Mouse (Mus musculus): Measurements from ENCODE around the gene Ctsa. TPM values are rescaled to one million over a fixed set of nuclear protein-coding genes. Genes with fewer than 3 reads are reported as not detected.

Gene Ctsa
- total and polyA plus RNA-seq, 3 experiments = 19.9 to 45.5 (median 27.0) TPM

- Histone ChIP-seq H3K9me3 (replicated peaks; ENCODE audit: low read length) (no peaks in the 10 kb centered on the region), H3K27ac (ENCODE audit: insufficient read depth, low read depth) (no peak overlapping the region), H3K4me1 (ENCODE audit: control insufficient read depth in 1 of 2, insufficient read depth in 2 of 2) (peaks cover 12 to 28% of the 10 kb centered on the region in 2 experiments), H3K4me2 (ENCODE audit: insufficient read depth, low read depth, poor library complexity, severe bottlenecking) (no peak overlapping the region), H3K9ac (ENCODE audit: insufficient read depth, low read depth) (no peak overlapping the region), H3K27me3 (replicated peaks) (peaks cover 1% of the 10 kb centered on the region), H3K79me2 (replicated peaks; ENCODE audit: control insufficient read depth, extremely low read depth, insufficient read depth, poor library complexity, severe bottlenecking) (no peaks in the 10 kb centered on the region), H3K36me3 (replicated peaks in 1 of 2; ENCODE audit: control insufficient read depth in 1 of 2, insufficient read depth in 1 of 2, low read length in 1 of 2) (peaks cover 32 to 43% of the 10 kb centered on the region in 2 experiments), H3K4me3 (replicated peaks in 1 of 3; ENCODE audit: low read depth in 2 of 3, low read length in 2 of 3, poor library complexity in 1 of 3) (no peak overlapping the region)
- TF ChIP-seq JUND (conservative IDR thresholded peaks at IDR 0.05; ENCODE audit: low read depth, low read length) = no peak
- TF ChIP-seq EP300 (IDR thresholded peaks at IDR 0.05; ENCODE audit: low read length) = no peak
- no peak for TF ChIP-seq TBP (conservative IDR thresholded peaks at IDR 0.05; ENCODE audit: low read depth, low read length)
- no peak for TF ChIP-seq ZMIZ1 (IDR thresholded peaks at IDR 0.05; ENCODE audit: low read depth, low read length)
- no peak for TF ChIP-seq CHD1 (IDR thresholded peaks at IDR 0.05; ENCODE audit: low read depth, low read length)
- TF ChIP-seq GABPA (IDR thresholded peaks at IDR 0.05; ENCODE audit: insufficient replicate concordance, low read depth, low read length) = no peak
- no peak for TF ChIP-seq ETS1 (conservative IDR thresholded peaks at IDR 0.05; ENCODE audit: low read depth, low read length)
- TF ChIP-seq USF2 (conservative IDR thresholded peaks at IDR 0.05; ENCODE audit: low read depth, low read length) = no peak
- no peak for TF ChIP-seq POLR2AphosphoS2 (IDR thresholded peaks at IDR 0.05; ENCODE audit: low read depth, low read length)
- no peak for TF ChIP-seq RCOR1 (conservative IDR thresholded peaks at IDR 0.05; ENCODE audit: low read depth, low read length)
- TF ChIP-seq JUN (IDR thresholded peaks at IDR 0.05; ENCODE audit: insufficient read depth, low read depth, low read length) = no peak
- TF ChIP-seq CTCF (conservative IDR thresholded peaks at IDR 0.05 in 1 of 2, IDR thresholded peaks at IDR 0.05 in 1 of 2; ENCODE audit: low read depth in 2 of 2, low read length in 2 of 2) = no peak
- no peak for TF ChIP-seq NRF1 (IDR thresholded peaks at IDR 0.05; ENCODE audit: low read depth, low read length)
- in situ Hi-C loops (cut with MboI; ENCODE audit: low pct_ligation_motif_present, low pct_unique_long_range_greater_than_20kb, low sequenced_read_pairs) (no loop called here), dilution Hi-C loops (cut with MboI; ENCODE audit: extremely low pct_ligation_motif_present, extremely low pct_unique_long_range_greater_than_20kb, low sequenced_read_pairs) (no loop called here)
- DNase-seq (ENCODE audit: extremely low read depth) = no peak
Measured at GRCm38 (mm10) chr2:164835164-164835563, 2.5 kb downstream of the Ctsa start.

- no peak for DNase-seq (ENCODE audit: extremely low read depth)
- no peak overlapping the region for H3K4me2 ChIP-seq (ENCODE audit: insufficient read depth, low read depth, poor library complexity, severe bottlenecking)
- H3K4me1 ChIP-seq (ENCODE audit: control insufficient read depth in 1 of 2, insufficient read depth in 2 of 2) = no peaks in the 10 kb centered on the region
- in situ Hi-C loops (cut with MboI; ENCODE audit: low pct_ligation_motif_present, low pct_unique_long_range_greater_than_20kb, low sequenced_read_pairs) = no loop called here
- peaks cover 7% of the 10 kb centered on the region for H3K9me3 ChIP-seq (replicated peaks; ENCODE audit: low read length)
- H3K9ac ChIP-seq (ENCODE audit: insufficient read depth, low read depth) = no peak overlapping the region
- H3K79me2 ChIP-seq (replicated peaks; ENCODE audit: control insufficient read depth, extremely low read depth, insufficient read depth, poor library complexity, severe bottlenecking) = no peaks in the 10 kb centered on the region
- no peak overlapping the region for H3K4me3 ChIP-seq (replicated peaks in 1 of 3; ENCODE audit: low read depth in 2 of 3, low read length in 2 of 3, poor library complexity in 1 of 3)
- dilution Hi-C loops (cut with MboI; ENCODE audit: extremely low pct_ligation_motif_present, extremely low pct_unique_long_range_greater_than_20kb, low sequenced_read_pairs) = no loop called here
- peak; percentile 35 to 60; a peak in 3 of 4 replicates for TF ChIP-seq CTCF (conservative IDR thresholded peaks at IDR 0.05 in 1 of 2, IDR thresholded peaks at IDR 0.05 in 1 of 2; ENCODE audit: low read depth in 2 of 2, low read length in 2 of 2)
- peak; percentile 29 for TF ChIP-seq SMC3 (IDR thresholded peaks at IDR 0.05; ENCODE audit: low read depth, low read length)
- no peak for TF ChIP-seq MYC (IDR thresholded peaks at IDR 0.05; ENCODE audit: low read depth, low read length)
- peak; percentile 43 for TF ChIP-seq RAD21 (IDR thresholded peaks at IDR 0.05; ENCODE audit: low read depth, low read length)
- no peak for TF ChIP-seq HCFC1 (IDR thresholded peaks at IDR 0.05; ENCODE audit: low read depth, low read length)
- no peak for TF ChIP-seq GABPA (IDR thresholded peaks at IDR 0.05; ENCODE audit: insufficient replicate concordance, low read depth, low read length)
- no peak for TF ChIP-seq KAT2A (IDR thresholded peaks at IDR 0.05; ENCODE audit: insufficient replicate concordance, low read length)
- no peak for TF ChIP-seq ZNF384 (IDR thresholded peaks at IDR 0.05; ENCODE audit: low read depth, low read length)
- no peaks in the 10 kb centered on the region for H3K27me3 ChIP-seq (replicated peaks)
- H3K27ac ChIP-seq (ENCODE audit: insufficient read depth, low read depth) = no peak overlapping the region
- no peaks in the 10 kb centered on the region for H3K36me3 ChIP-seq (replicated peaks in 1 of 2; ENCODE audit: control insufficient read depth in 1 of 2, insufficient read depth in 1 of 2, low read length in 1 of 2)
Measured at GRCm38 (mm10) chr2:164845782-164846181, 13.1 kb downstream of the Ctsa start.
